8 mouse cellular contexts compared by ENCODE assay signal in the genomic region with DNA sequence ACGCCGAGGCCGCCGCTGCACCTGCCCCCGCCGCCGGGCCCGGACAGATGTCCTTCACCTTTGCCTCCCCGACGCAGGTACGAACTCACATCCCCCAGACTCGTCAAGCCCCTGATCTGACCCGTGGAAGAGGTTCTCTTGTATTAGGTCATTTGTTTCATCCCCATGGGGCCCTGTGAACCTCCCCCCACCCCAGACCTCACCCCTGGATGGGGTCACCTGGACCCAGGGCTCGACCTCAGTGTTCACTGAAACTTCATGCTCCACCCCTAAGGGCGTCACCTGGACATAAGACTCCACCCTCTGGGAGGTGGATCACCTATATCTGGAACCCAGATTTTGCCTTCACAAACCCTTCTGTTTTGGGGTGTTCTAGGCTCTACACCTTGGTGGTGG. TPM values are rescaled to one million over a fixed set of nuclear protein-coding genes. Genes with fewer than 3 reads are reported as not detected.
A peak's percentile ranks its signal among the peaks of the same experiment; 100 is the strongest.
DNase-seq lines count a peak whose midpoint lies in the region; ATAC-seq lines count a peak whose summit lies in the region.

No protein-coding gene starts in this region.

- H3K4me2 ChIP-seq in heart, embryonic 11.5 days, result peak overlapping the region; percentile 94
- peak overlapping the region; percentile 78 for H3K4me2 ChIP-seq in intestine, embryonic 15.5 days (replicated peaks)

- peaks cover 23% of the 10 kb centered on the region for H3K36me3 ChIP-seq in heart, embryonic 11.5 days (ENCODE audit: control insufficient read depth, insufficient read depth, low read length)
- peaks cover 24% of the 10 kb centered on the region for H3K36me3 ChIP-seq in intestine, embryonic 15.5 days

- peak overlapping the region; percentile 82 for H3K27ac ChIP-seq in heart, embryonic 11.5 days (ENCODE audit: low read depth, low read length)
- peak overlapping the region; percentile 93 for H3K27ac ChIP-seq in brown adipose tissue, adult 24 weeks (replicated peaks; ENCODE audit: low read depth, low read length)
- H3K27ac ChIP-seq in intestine, embryonic 15.5 days, result peak overlapping the region; percentile 90

- H3K4me3 ChIP-seq in heart, embryonic 11.5 days (ENCODE audit: low read depth, low read length), result peak overlapping the region; percentile 84
- peak overlapping the region; percentile 79 for H3K4me3 ChIP-seq in brown adipose tissue, adult 24 weeks (ENCODE audit: insufficient read depth, low read depth, low read length)
- peak overlapping the region; percentile 79 for H3K4me3 ChIP-seq in intestine, embryonic 15.5 days (replicated peaks)

- peaks cover 8% of the 10 kb centered on the region for H3K27me3 ChIP-seq in heart, embryonic 11.5 days (ENCODE audit: control insufficient read depth, insufficient read depth, low read length)
- peaks cover 6% of the 10 kb centered on the region; the same call in 1 of the 2 replicates for H3K27me3 ChIP-seq in intestine, embryonic 15.5 days (replicated peaks)

- no peaks in the 10 kb centered on the region for H3K9me3 ChIP-seq in heart, embryonic 11.5 days (replicated peaks; ENCODE audit: control insufficient read depth, low read length)
- no peaks in the 10 kb centered on the region for H3K9me3 ChIP-seq in intestine, embryonic 15.5 days

- ATAC-seq in heart, embryonic 11.5 days (replicated peaks; ENCODE audit: insufficient number of reproducible peaks, low FRiP score, low TSS enrichment), result no peak
- peak; percentile 25 for ATAC-seq in intestine, embryonic 15.5 days

- under 1% methylated on average over 15 of the region's 15 CpGs for WGBS in heart, embryonic 11.5 days (ENCODE audit: insufficient replicate concordance)
- under 1% methylated on average over 15 of the region's 15 CpGs for WGBS in intestine, embryonic 15.5 days

- no peak for DNase-seq in heart, adult 8-10 months (ENCODE audit: low spot score)
- peak; percentile 61 for DNase-seq in lung, postnatal 10 days
- no peak for DNase-seq in urinary bladder, postnatal 25 days (ENCODE audit: low spot score)
- DNase-seq in spleen, adult 12 weeks (ENCODE audit: low spot score), result no peak
- DNase-seq in cerebellum, postnatal 36 days, result no peak

- H3K9ac ChIP-seq in heart, embryonic 11.5 days (ENCODE audit: low read depth, low read length), result peak overlapping the region; percentile 93
- H3K9ac ChIP-seq in intestine, embryonic 15.5 days, result peak overlapping the region; percentile 93

- H3K4me1 ChIP-seq in heart, embryonic 11.5 days (ENCODE audit: control insufficient read depth, insufficient read depth, low read length), result peaks cover 46% of the 10 kb centered on the region
- H3K4me1 ChIP-seq in brown adipose tissue, adult 24 weeks (ENCODE audit: control insufficient read depth, insufficient read depth, insufficient read length, low read length), result peaks cover 5% of the 10 kb centered on the region; the same call in 1 of the 2 replicates
- peaks cover 71% of the 10 kb centered on the region for H3K4me1 ChIP-seq in intestine, embryonic 15.5 days (replicated peaks)

RNA-seq across cellular contexts. Expression of a gene that starts 1.9 kb away (rescaled TPM):
- polyA plus RNA-seq in heart, embryonic 11.5 days (2014; fragmentation: Nextera tagmentation; extraction: Ambion mirVana), result 2.5 and 2.7 TPM in 2 replicates
- 1 to 10 TPM; 3.8 to 6.1 (median 4.6) TPM for total RNA-seq in heart, adult 8-10 months (2022)
- polyA plus RNA-seq in brown adipose tissue, adult 24 weeks (2012; ENCODE audit: insufficient read depth, insufficient read length, missing spikeins), result 1.1 and 1.5 TPM in 2 replicates
- 4.8 and 5.1 TPM in 2 replicates for polyA plus RNA-seq in intestine, embryonic 15.5 days (2015; fragmentation: Nextera tagmentation; extraction: Ambion mirVana)

RNA-seq across cellular contexts. Expression of a gene that starts 4.1 kb away (rescaled TPM):
- polyA plus RNA-seq in heart, embryonic 11.5 days (2014; fragmentation: Nextera tagmentation; extraction: Ambion mirVana), result 772 and 785 TPM in 2 replicates
- 1,000 to 10,000 TPM; 1,050 to 1,135 (median 1,101) TPM for total RNA-seq in heart, adult 8-10 months (2022)
- polyA plus RNA-seq in brown adipose tissue, adult 24 weeks (2012; ENCODE audit: insufficient read depth, insufficient read length, missing spikeins), result 1,146 and 1,395 TPM in 2 replicates
- 701 and 737 TPM in 2 replicates for polyA plus RNA-seq in intestine, embryonic 15.5 days (2015; fragmentation: Nextera tagmentation; extraction: Ambion mirVana)

RNA-seq across cellular contexts. Expression of a gene that starts 5.5 kb away (rescaled TPM):
- polyA plus RNA-seq in heart, embryonic 11.5 days (2014; fragmentation: Nextera tagmentation; extraction: Ambion mirVana), result 29.5 and 31.9 TPM in 2 replicates
- 100 to 1,000 TPM in 1 of 4 experiments, 10 to 100 TPM in 3; 83.9 to 111 (median 91.0) TPM for total RNA-seq in heart, adult 8-10 months (2022)
- 25.5 and 31.6 TPM in 2 replicates for polyA plus RNA-seq in brown adipose tissue, adult 24 weeks (2012; ENCODE audit: insufficient read depth, insufficient read length, missing spikeins)
- polyA plus RNA-seq in intestine, embryonic 15.5 days (2015; fragmentation: Nextera tagmentation; extraction: Ambion mirVana), result 14.1 and 16.1 TPM in 2 replicates

RNA-seq across cellular contexts. Expression of a gene that starts 23.3 kb away (rescaled TPM):
- polyA plus RNA-seq in heart, embryonic 11.5 days (2014; fragmentation: Nextera tagmentation; extraction: Ambion mirVana), result 49.1 and 52.7 TPM in 2 replicates
- total RNA-seq in heart, adult 8-10 months (2022), result 10 to 100 TPM; 34.7 to 69.7 (median 51.6) TPM
- 15.1 and 27.5 TPM in 2 replicates for polyA plus RNA-seq in brown adipose tissue, adult 24 weeks (2012; ENCODE audit: insufficient read depth, insufficient read length, missing spikeins)
- polyA plus RNA-seq in intestine, embryonic 15.5 days (2015; fragmentation: Nextera tagmentation; extraction: Ambion mirVana), result 69.4 and 83.9 TPM in 2 replicates

RNA-seq across cellular contexts. Expression of a gene that starts 26.9 kb away (rescaled TPM):
- 16.5 and 20.0 TPM in 2 replicates for polyA plus RNA-seq in heart, embryonic 11.5 days (2014; fragmentation: Nextera tagmentation; extraction: Ambion mirVana)
- total RNA-seq in heart, adult 8-10 months (2022), result 100 to 1,000 TPM; 148 to 176 (median 153) TPM
- 113 and 121 TPM in 2 replicates for polyA plus RNA-seq in brown adipose tissue, adult 24 weeks (2012; ENCODE audit: insufficient read depth, insufficient read length, missing spikeins)
- polyA plus RNA-seq in intestine, embryonic 15.5 days (2015; fragmentation: Nextera tagmentation; extraction: Ambion mirVana), result 14.4 and 21.2 TPM in 2 replicates
